Comparison of ENCODE assay signal across 11 mouse cellular contexts in genomic region chr9:96957298-96957865, GRCm38 (mm10).
DNase-seq lines count a peak whose midpoint lies in the region; ATAC-seq and TF ChIP-seq lines count a peak whose summit lies in the region.
"Had no signal": no experiment of that assay in that cellular context is flagged by ENCODE, and none has a peak within 500 bp of the region (broad histone marks: within the 10 kb centered on the region; RNA-seq: fewer than 3 reads in every experiment).

No protein-coding gene starts in this region.

- ATAC-seq in kidney, postnatal 0 days (replicated peaks; ENCODE audit: low FRiP score, low read depth), result no peak
- ATAC-seq in hindbrain, embryonic 15.5 days (ENCODE audit: low FRiP score, low read depth), result no peak

- no peak for TF ChIP-seq POLR2A in heart, adult 2 months (IDR thresholded peaks at IDR 0.05; ENCODE audit: insufficient read depth, low read depth, low read length)

- H3K36me3 ChIP-seq in heart, adult 2 months (ENCODE audit: control insufficient read depth, insufficient read depth, low read length), result no peaks in the 10 kb centered on the region
- H3K36me3 ChIP-seq in kidney, postnatal 0 days (ENCODE audit: insufficient read depth, low read length), result 0 out of 2 replicates have a peak, but pooled peaks cover 3% of the 10 kb centered on the region
- no peaks in the 10 kb centered on the region for H3K36me3 ChIP-seq in hindbrain, embryonic 15.5 days

- H3K4me3 ChIP-seq in heart, adult 2 months, result no peak overlapping the region
- no peak overlapping the region for H3K4me3 ChIP-seq in kidney, postnatal 0 days (replicated peaks; ENCODE audit: low read depth, low read length)
- no peak overlapping the region for H3K4me3 ChIP-seq in hindbrain, embryonic 15.5 days

- peak overlapping the region; percentile 58 for H3K27ac ChIP-seq in heart, adult 2 months
- peak overlapping the region; percentile 60 for H3K27ac ChIP-seq in kidney, postnatal 0 days
- H3K27ac ChIP-seq in hindbrain, embryonic 15.5 days (replicated peaks), result peak overlapping the region; percentile 40; the same call in 1 of the 2 replicates
- H3K27ac ChIP-seq: stomach, postnatal 0 days had no signal

- TF ChIP-seq CTCF in heart, adult 2 months (IDR thresholded peaks at IDR 0.05), result no peak
- no peak for TF ChIP-seq CTCF in kidney, postnatal 0 days (IDR thresholded peaks at IDR 0.05; ENCODE audit: low read depth)

- no peak for TF ChIP-seq EP300 in heart, adult 2 months (IDR thresholded peaks at IDR 0.05; ENCODE audit: insufficient read depth, low read depth, low read length)

- intact Hi-C loops in heart, adult 2 months (cut with DNase I), result no loop called here

- no peaks in the 10 kb centered on the region for H3K27me3 ChIP-seq in heart, adult 2 months (ENCODE audit: control insufficient read depth, insufficient read depth, low read length)
- no peaks in the 10 kb centered on the region for H3K27me3 ChIP-seq in kidney, postnatal 0 days (ENCODE audit: insufficient read depth, low read length)
- no peaks in the 10 kb centered on the region for H3K27me3 ChIP-seq in hindbrain, embryonic 15.5 days

- no peaks in the 10 kb centered on the region for H3K9me3 ChIP-seq in kidney, postnatal 0 days (replicated peaks; ENCODE audit: low read length)
- H3K9me3 ChIP-seq in hindbrain, embryonic 15.5 days, result no peaks in the 10 kb centered on the region

- WGBS in heart, adult 2 months, result 41% methylated on average over 6 of the region's 6 CpGs
- WGBS in kidney, postnatal 0 days, result 45% methylated on average over 6 of the region's 6 CpGs
- WGBS in hindbrain, embryonic 15.5 days, result 35% methylated on average over 6 of the region's 6 CpGs

- H3K4me1 ChIP-seq in heart, adult 2 months (ENCODE audit: control insufficient read depth, insufficient read depth, low read length), result peaks cover 4% of the 10 kb centered on the region
- peaks cover 32% of the 10 kb centered on the region for H3K4me1 ChIP-seq in kidney, postnatal 0 days (replicated peaks; ENCODE audit: insufficient read depth, low read length)
- peaks cover 57% of the 10 kb centered on the region for H3K4me1 ChIP-seq in hindbrain, embryonic 15.5 days (replicated peaks)

- no peaks in the 10 kb centered on the region for H3K79me2 ChIP-seq in heart, adult 2 months (replicated peaks; ENCODE audit: control insufficient read depth, insufficient read depth, low read length)

- no peak overlapping the region for H3K4me2 ChIP-seq in kidney, postnatal 0 days (ENCODE audit: low read length)
- H3K4me2 ChIP-seq in hindbrain, embryonic 15.5 days, result no peak overlapping the region
- H3K4me2 ChIP-seq: liver, embryonic 11.5 days had no signal

- DNase-seq in heart, adult 2 months, result no peak
- DNase-seq in heart, adult 11 months, result no peak
- DNase-seq in kidney, postnatal 0 days (ENCODE audit: low spot score), result no peak
- DNase-seq in kidney, adult 8-10 months, result no peak
- DNase-seq in naive thymus-derived CD4-positive, alpha-beta T cell, adult 2 months (ENCODE audit: low read depth), result peak; percentile 73
- no peak for DNase-seq in layer of hippocampus, adult 9-11 months
- no peak for DNase-seq in ovary, adult 18-20 months (ENCODE audit: low spot score)
- DNase-seq: right cerebral cortex, adult 18-20 months had no signal

- H3K9ac ChIP-seq in heart, adult 2 months (ENCODE audit: low read depth, low read length), result no peak overlapping the region
- no peak overlapping the region for H3K9ac ChIP-seq in kidney, postnatal 0 days (ENCODE audit: low read depth, low read length)
- H3K9ac ChIP-seq in hindbrain, embryonic 15.5 days, result no peak overlapping the region
